Comparison of ENCODE assay signal across 25 mouse cellular contexts in genomic region chr12:83361801-83362200, GRCm38 (mm10).
A peak's percentile ranks its signal among the peaks of the same experiment; 100 is the strongest.
DNase-seq lines count a peak whose midpoint lies in the region; ATAC-seq lines count a peak whose summit lies in the region.
"Had no signal": no experiment of that assay in that cellular context is flagged by ENCODE, and none has a peak within 500 bp of the region (broad histone marks: within the 10 kb centered on the region; RNA-seq: fewer than 3 reads in every experiment).

No protein-coding gene starts in this region.

- peaks cover 10% of the 10 kb centered on the region; the same call in 1 of the 2 replicates for H3K9me3 ChIP-seq in hindbrain, embryonic 10.5 days
- H3K9me3 ChIP-seq in hindbrain, embryonic 16.5 days (ENCODE audit: control insufficient read depth, low read length): 0 out of 2 replicates have a peak, but pooled peaks cover 2% of the 10 kb centered on the region
- peaks cover 6% of the 10 kb centered on the region for H3K9me3 ChIP-seq in midbrain, embryonic 10.5 days (replicated peaks)
- no peaks in the 10 kb centered on the region for H3K9me3 ChIP-seq in midbrain, embryonic 13.5 days
- H3K9me3 ChIP-seq in embryonic facial prominence, embryonic 10.5 days: peaks cover 3% of the 10 kb centered on the region; the same call in 1 of the 2 replicates
- H3K9me3 ChIP-seq in kidney, embryonic 14.5 days (ENCODE audit: control insufficient read depth, low read length): peaks cover 9% of the 10 kb centered on the region; the same call in 1 of the 2 replicates
- H3K9me3 ChIP-seq: embryonic facial prominence, embryonic 15.5 days; hindbrain, embryonic 15.5 days; intestine, embryonic 15.5 days had no signal

- H3K4me3 ChIP-seq in hindbrain, embryonic 10.5 days: no peak overlapping the region
- H3K4me3 ChIP-seq in hindbrain, embryonic 16.5 days (ENCODE audit: low read length): no peak overlapping the region
- no peak overlapping the region for H3K4me3 ChIP-seq in midbrain, embryonic 10.5 days
- H3K4me3 ChIP-seq in midbrain, embryonic 13.5 days (replicated peaks): no peak overlapping the region
- H3K4me3 ChIP-seq in embryonic facial prominence, embryonic 10.5 days: no peak overlapping the region
- H3K4me3 ChIP-seq in kidney, embryonic 14.5 days (ENCODE audit: low read length): no peak overlapping the region
- H3K4me3 ChIP-seq: embryonic facial prominence, embryonic 12.5 days; embryonic facial prominence, embryonic 15.5 days; hindbrain, embryonic 15.5 days; intestine, embryonic 15.5 days had no signal

- H3K4me1 ChIP-seq in hindbrain, embryonic 10.5 days (replicated peaks): peaks cover 8% of the 10 kb centered on the region; the same call in 1 of the 2 replicates
- H3K4me1 ChIP-seq in hindbrain, embryonic 16.5 days (ENCODE audit: control insufficient read depth, insufficient read depth, low read depth, low read length): no peaks in the 10 kb centered on the region
- H3K4me1 ChIP-seq in midbrain, embryonic 10.5 days: peaks cover 8% of the 10 kb centered on the region
- no peaks in the 10 kb centered on the region for H3K4me1 ChIP-seq in midbrain, embryonic 13.5 days (replicated peaks)
- no peaks in the 10 kb centered on the region for H3K4me1 ChIP-seq in embryonic facial prominence, embryonic 10.5 days
- no peaks in the 10 kb centered on the region for H3K4me1 ChIP-seq in kidney, embryonic 14.5 days (ENCODE audit: control insufficient read depth, insufficient read depth, low read length)
- H3K4me1 ChIP-seq: embryonic facial prominence, embryonic 12.5 days; embryonic facial prominence, embryonic 15.5 days; hindbrain, embryonic 15.5 days; intestine, embryonic 15.5 days had no signal

- peak; percentile 45 for DNase-seq in hindbrain, embryonic 10.5 days (ENCODE audit: low spot score)
- peak; percentile 53 for DNase-seq in midbrain, embryonic 10.5 days (ENCODE audit: low spot score)
- DNase-seq in ZHBTc4 (ENCODE audit: low read depth, low spot score): peak; percentile 13
- peak; percentile 24 for DNase-seq in embryonic facial prominence, embryonic 10.5 days (ENCODE audit: low spot score)
- no peak for DNase-seq in lung, adult 18-20 months
- DNase-seq: adrenal gland, adult 8-10 months; adrenal gland, postnatal 25 days; B cell, adult 2 months; cerebellum, adult 11-12 months; cerebellum, adult 8-10 months; cerebellum, postnatal 36 days; forebrain, postnatal 0 days; gastrocnemius, postnatal 10 days; kidney, adult 11 months had no signal

- H3K27me3 ChIP-seq in hindbrain, embryonic 10.5 days (ENCODE audit: insufficient read depth, poor library complexity, severe bottlenecking): no peaks in the 10 kb centered on the region
- no peaks in the 10 kb centered on the region for H3K27me3 ChIP-seq in hindbrain, embryonic 16.5 days (replicated peaks; ENCODE audit: control insufficient read depth, insufficient read depth, low read length)
- no peaks in the 10 kb centered on the region for H3K27me3 ChIP-seq in midbrain, embryonic 10.5 days (ENCODE audit: low read depth, poor library complexity, severe bottlenecking)
- H3K27me3 ChIP-seq in midbrain, embryonic 13.5 days: no peaks in the 10 kb centered on the region
- no peaks in the 10 kb centered on the region for H3K27me3 ChIP-seq in embryonic facial prominence, embryonic 10.5 days (replicated peaks; ENCODE audit: low read depth, poor library complexity, severe bottlenecking)
- no peaks in the 10 kb centered on the region for H3K27me3 ChIP-seq in kidney, embryonic 14.5 days (ENCODE audit: control insufficient read depth, insufficient read depth, low read length)
- H3K27me3 ChIP-seq: CH12.LX; embryonic facial prominence, embryonic 12.5 days; embryonic facial prominence, embryonic 15.5 days; hindbrain, embryonic 15.5 days; intestine, embryonic 15.5 days had no signal

- WGBS in hindbrain, embryonic 10.5 days: 24% methylated on average over 3 of the region's 3 CpGs
- WGBS in hindbrain, embryonic 16.5 days: 49% methylated on average over 3 of the region's 3 CpGs
- 25% methylated on average over 3 of the region's 3 CpGs for WGBS in midbrain, embryonic 10.5 days
- WGBS in midbrain, embryonic 13.5 days: 41% methylated on average over 3 of the region's 3 CpGs
- WGBS in embryonic facial prominence, embryonic 10.5 days: 33% methylated on average over 3 of the region's 3 CpGs
- WGBS in kidney, embryonic 14.5 days: 76% methylated on average over 3 of the region's 3 CpGs

- ATAC-seq in hindbrain, embryonic 16.5 days: no peak
- ATAC-seq in midbrain, embryonic 13.5 days: no peak
- no peak for ATAC-seq in kidney, embryonic 14.5 days (ENCODE audit: low FRiP score, low TSS enrichment)
- ATAC-seq: activated CD4-positive, CD25-positive, alpha-beta regulatory T cell, adult 4 months; forebrain, embryonic 14.5 days; forebrain, postnatal 0 days; intestine, embryonic 15.5 days had no signal

- H3K27ac ChIP-seq in hindbrain, embryonic 10.5 days: no peak overlapping the region
- H3K27ac ChIP-seq in hindbrain, embryonic 16.5 days (ENCODE audit: low read depth, low read length): no peak overlapping the region
- H3K27ac ChIP-seq in midbrain, embryonic 10.5 days (replicated peaks): no peak overlapping the region
- no peak overlapping the region for H3K27ac ChIP-seq in midbrain, embryonic 13.5 days
- H3K27ac ChIP-seq in embryonic facial prominence, embryonic 10.5 days (replicated peaks): no peak overlapping the region
- no peak overlapping the region for H3K27ac ChIP-seq in kidney, embryonic 14.5 days (ENCODE audit: low read depth, low read length)
- H3K27ac ChIP-seq: embryonic facial prominence, embryonic 12.5 days; embryonic facial prominence, embryonic 15.5 days; hindbrain, embryonic 15.5 days; intestine, embryonic 15.5 days had no signal

- H3K36me3 ChIP-seq in hindbrain, embryonic 10.5 days: no peaks in the 10 kb centered on the region
- H3K36me3 ChIP-seq in hindbrain, embryonic 16.5 days (ENCODE audit: control insufficient read depth, insufficient read depth, low read length): 0 out of 2 replicates have a peak, but pooled peaks cover 2% of the 10 kb centered on the region
- no peaks in the 10 kb centered on the region for H3K36me3 ChIP-seq in midbrain, embryonic 10.5 days
- 0 out of 2 replicates have a peak, but pooled peaks cover 3% of the 10 kb centered on the region for H3K36me3 ChIP-seq in midbrain, embryonic 13.5 days
- no peaks in the 10 kb centered on the region for H3K36me3 ChIP-seq in embryonic facial prominence, embryonic 10.5 days (replicated peaks)
- no peaks in the 10 kb centered on the region for H3K36me3 ChIP-seq in kidney, embryonic 14.5 days (ENCODE audit: control insufficient read depth, insufficient read depth, low read length)
- H3K36me3 ChIP-seq: embryonic facial prominence, embryonic 12.5 days; embryonic facial prominence, embryonic 15.5 days; hindbrain, embryonic 15.5 days; intestine, embryonic 15.5 days had no signal

- no peak overlapping the region for H3K4me2 ChIP-seq in hindbrain, embryonic 16.5 days (ENCODE audit: low read length)
- no peak overlapping the region for H3K4me2 ChIP-seq in midbrain, embryonic 13.5 days (replicated peaks)
- no peak overlapping the region for H3K4me2 ChIP-seq in kidney, embryonic 14.5 days (replicated peaks; ENCODE audit: low read depth, low read length)
- H3K4me2 ChIP-seq: embryonic facial prominence, embryonic 12.5 days; embryonic facial prominence, embryonic 15.5 days; heart, embryonic 11.5 days; hindbrain, embryonic 15.5 days; intestine, embryonic 15.5 days had no signal

- H3K9ac ChIP-seq in hindbrain, embryonic 16.5 days (ENCODE audit: low read depth, low read length): no peak overlapping the region
- H3K9ac ChIP-seq in midbrain, embryonic 13.5 days (replicated peaks): no peak overlapping the region
- H3K9ac ChIP-seq in kidney, embryonic 14.5 days (ENCODE audit: low read depth, low read length): no peak overlapping the region
- H3K9ac ChIP-seq: embryonic facial prominence, embryonic 12.5 days; embryonic facial prominence, embryonic 15.5 days; forebrain, postnatal 0 days; hindbrain, embryonic 15.5 days; intestine, embryonic 15.5 days had no signal

Comparison
In these comparisons a context has a peak if more than half of its experiments do, and no peak if none do; other contexts are left out.
1. DNase-seq: peak in hindbrain, embryonic 10.5 days (single experiment), midbrain, embryonic 10.5 days (single experiment), ZHBTc4 (single experiment) and embryonic facial prominence, embryonic 10.5 days (single experiment); none in lung, adult 18-20 months (0 of 2).